Mouse (Mus musculus) embryonic stem cell, embryonic (primary cell): ENCODE data around the gene Rem1.
"Not testable (repeated sequence)": the region's sequence is repeated elsewhere in the genome, so short reads cannot be mapped to it uniquely, and the experiment has no call there.

ENCODE experiments used
- CTCF ChIA-PET, 4 experiments: fragments of 300-600 bp in 2 of 4; fragments of 350-600 bp in 2 of 4; sonication (Branson Sonifier 250); formaldehyde crosslinking; loops; one replicate each; lab custom pipeline; 2022; ENCODE audit warnings: inconsistent platforms in 2 of 4; lab: Charles Lee
- POLR2A ChIA-PET, 4 experiments: fragments of 300-600 bp in 2 of 4; fragments of 350-600 bp in 2 of 4; sonication (Branson Sonifier 250); formaldehyde crosslinking; loops; one replicate each; lab custom pipeline; 2022; ENCODE audit warnings: antibody characterized with exemption in 4 of 4, inconsistent platforms in 1 of 4; lab: Charles Lee

Gene Rem1

DNA sequence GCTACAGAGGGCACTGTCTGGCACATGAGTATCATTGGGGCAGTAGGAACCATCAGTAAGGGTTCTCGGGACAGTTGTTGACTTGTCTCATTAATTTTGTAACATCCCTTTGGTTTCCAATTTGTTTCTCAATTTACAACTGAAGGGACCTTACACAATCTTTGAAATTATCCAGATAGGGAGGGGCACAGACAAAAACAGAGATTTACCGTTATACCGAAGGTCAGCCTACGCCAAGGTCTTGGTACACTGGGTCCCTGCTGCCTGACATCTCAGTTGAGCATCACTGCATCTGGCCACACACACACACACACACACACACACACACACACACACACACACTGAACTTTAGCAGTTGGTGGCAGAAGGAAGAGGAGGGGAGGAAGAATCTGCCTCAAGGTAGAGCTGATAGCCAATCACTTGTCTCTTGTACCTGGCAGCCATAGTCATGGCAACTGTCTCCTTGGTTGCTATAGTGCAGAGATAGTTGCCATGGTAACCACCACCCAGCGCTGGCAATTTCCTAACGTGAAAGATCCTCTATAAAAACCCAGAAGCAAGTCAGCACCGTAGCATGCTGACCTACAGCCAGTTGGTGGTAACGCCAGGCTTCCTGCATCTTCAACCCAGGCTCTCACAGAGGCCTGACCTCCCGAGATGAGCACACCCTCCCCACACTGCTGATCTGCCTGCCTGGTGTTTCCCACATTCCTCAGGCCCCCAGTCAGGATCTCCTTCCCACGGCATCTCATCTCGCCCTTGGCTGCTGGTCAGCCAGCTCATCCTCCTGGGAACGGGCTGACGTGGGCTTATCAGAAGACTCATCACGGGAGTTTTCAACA is 27.3 kb downstream of the Rem1 start:
- ChIA-PET CTCF (interaction anchor here in 2 of 4 experiments (0.8 to 1.4 kb wide), 3 partner anchors 15 to 82 kb away, joined by 3 to 5 read pairs (median 4); partner anchors contain the start of gene Defb21 (in 1 of the 2)), POLR2A (interaction anchor here in 1 of 4 experiments (0.8 kb wide), 1 partner anchor 15 kb away, joined by 3 read pairs; the partner anchor contains the start of gene H13)

DNA sequence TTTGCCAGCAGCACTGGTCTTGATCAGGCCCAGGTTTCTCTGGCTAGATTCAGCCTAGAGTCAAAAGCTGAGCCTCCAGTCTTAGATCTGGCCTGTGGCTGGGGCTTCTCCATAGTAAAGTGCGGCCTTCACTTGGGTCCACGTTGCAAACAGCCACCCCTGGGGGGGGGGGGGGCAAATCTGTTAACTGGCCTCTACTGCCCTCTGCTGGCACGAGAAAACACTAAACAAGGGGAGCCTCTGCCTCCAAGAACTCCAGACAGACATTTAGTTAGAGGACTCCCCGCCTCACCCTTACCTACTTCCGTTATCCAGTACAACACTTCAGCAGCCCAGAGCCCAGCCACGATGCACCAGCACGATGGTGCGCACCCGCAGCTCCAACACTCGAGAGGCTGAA is 30.6 kb downstream of the Rem1 start:
- ChIA-PET CTCF (interaction anchor here (0.6 to 2.5 kb wide), 14 partner anchors 9 to 975 kb away, joined by 3 to 13 read pairs (median 5); partner anchors contain the start of gene H13 (in 3 of the 4)), POLR2A (interaction anchor here in 3 of 4 experiments (0.6 to 1.4 kb wide), 4 partner anchors 12 to 46 kb away, joined by 3 to 10 read pairs (median 5); partner anchors contain the start of gene H13 (in 2 of the 3))

DNA sequence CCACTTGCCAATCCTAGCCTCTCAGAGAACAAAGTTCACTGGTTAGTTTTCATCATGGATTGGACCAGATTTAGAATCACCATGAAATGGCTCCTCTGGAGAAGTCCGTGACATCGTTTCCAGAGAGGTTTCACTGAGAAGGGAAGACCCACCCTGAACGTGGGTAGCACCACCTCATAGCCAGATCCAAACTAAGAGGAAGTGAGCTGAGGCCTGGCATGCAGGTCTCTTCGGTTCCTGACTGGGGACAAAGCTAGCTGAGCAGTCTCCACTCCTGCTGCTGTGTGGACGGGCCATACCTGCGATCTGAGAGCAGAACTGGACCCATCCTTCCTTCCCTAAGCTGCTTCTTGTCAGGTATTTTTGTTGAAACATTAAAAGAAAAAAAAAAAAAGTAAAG is 34.4 kb downstream of the Rem1 start:
- CTCF ChIA-PET: interaction anchor here in 3 of 4 experiments (0.6 to 2.3 kb wide), 5 partner anchors 8 to 177 kb away, joined by 3 to 16 read pairs (median 3); partner anchors contain the start of gene H13 (in 2 of the 3)
- POLR2A ChIA-PET: interaction anchor here in 2 of 4 experiments (0.7 to 1.9 kb wide), 4 partner anchors 8 to 170 kb away, joined by 3 to 5 read pairs (median 3); partner anchors contain the start of genes Bcl2l1 (in 1 of the 2) and H13 (in 1 of the 2)

DNA sequence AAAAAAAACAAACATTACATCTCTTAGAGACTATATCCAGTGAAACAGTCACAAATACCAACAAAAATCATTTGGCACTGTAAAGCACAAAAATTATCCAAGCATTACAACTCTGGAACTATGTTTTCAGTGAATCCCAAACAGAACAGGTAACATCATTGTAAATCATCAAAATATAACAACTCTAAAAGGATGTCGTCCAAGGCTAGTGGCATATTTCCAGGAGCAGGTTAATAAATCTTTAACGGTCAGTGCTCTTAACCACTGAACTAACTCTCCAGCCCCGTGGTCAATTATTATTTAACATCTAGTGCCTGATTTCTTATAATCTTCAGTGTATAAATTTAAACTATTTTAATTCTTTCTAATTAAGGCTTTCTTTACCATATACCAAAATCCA is 39.4 kb downstream of the Rem1 start:
- CTCF ChIA-PET: not testable (repeated sequence)
- POLR2A ChIA-PET: interaction anchor here in 1 of 4 experiments (0.6 kb wide), 1 partner anchor 220 kb away, joined by 3 read pairs; no protein-coding TSS in a partner anchor

DNA sequence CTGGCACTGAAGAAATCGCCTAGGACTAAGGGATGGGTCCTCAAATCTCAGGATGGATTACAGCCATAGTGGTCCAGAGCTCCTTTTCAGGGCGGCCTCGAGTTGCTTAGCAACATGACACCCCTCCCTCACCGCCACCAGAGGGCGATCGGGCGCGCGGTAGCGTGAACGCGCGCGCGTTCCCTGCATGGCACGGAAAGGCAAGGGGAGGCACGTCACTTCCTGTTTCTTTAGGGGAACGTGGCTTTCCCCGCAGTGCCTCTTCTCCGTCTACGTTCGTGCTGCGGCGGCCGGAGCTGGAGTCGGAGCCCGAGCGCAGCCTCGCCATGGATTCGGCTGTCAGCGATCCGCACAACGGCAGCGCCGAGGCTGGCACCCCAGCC is 42.5 kb downstream of the Rem1 start, which contains the start of gene H13:
Gene H13, plus strand, starts transcription at position 206 of the 383 bp plus-strand sequence.
- ChIA-PET CTCF (interaction anchor here (0.5 to 5.3 kb wide), 75 partner anchors 8 to 398 kb away, joined by 3 to 45 read pairs (median 4); partner anchors contain the start of genes Bcl2l1 (in 4 of the 4), Defb36 (in 3 of the 4), Mcts2 (in 2 of the 4) and Cox4i2 (in 1 of the 4)), POLR2A (interaction anchor here (0.5 to 6.4 kb wide), 69 partner anchors 8 to 1949 kb away, joined by 3 to 67 read pairs (median 5); partner anchors contain the start of genes Mcts2 (in 4 of the 4), Bcl2l1 (in 1 of the 4), Id1 (in 1 of the 4) and Tpx2 (in 1 of the 4))

DNA sequence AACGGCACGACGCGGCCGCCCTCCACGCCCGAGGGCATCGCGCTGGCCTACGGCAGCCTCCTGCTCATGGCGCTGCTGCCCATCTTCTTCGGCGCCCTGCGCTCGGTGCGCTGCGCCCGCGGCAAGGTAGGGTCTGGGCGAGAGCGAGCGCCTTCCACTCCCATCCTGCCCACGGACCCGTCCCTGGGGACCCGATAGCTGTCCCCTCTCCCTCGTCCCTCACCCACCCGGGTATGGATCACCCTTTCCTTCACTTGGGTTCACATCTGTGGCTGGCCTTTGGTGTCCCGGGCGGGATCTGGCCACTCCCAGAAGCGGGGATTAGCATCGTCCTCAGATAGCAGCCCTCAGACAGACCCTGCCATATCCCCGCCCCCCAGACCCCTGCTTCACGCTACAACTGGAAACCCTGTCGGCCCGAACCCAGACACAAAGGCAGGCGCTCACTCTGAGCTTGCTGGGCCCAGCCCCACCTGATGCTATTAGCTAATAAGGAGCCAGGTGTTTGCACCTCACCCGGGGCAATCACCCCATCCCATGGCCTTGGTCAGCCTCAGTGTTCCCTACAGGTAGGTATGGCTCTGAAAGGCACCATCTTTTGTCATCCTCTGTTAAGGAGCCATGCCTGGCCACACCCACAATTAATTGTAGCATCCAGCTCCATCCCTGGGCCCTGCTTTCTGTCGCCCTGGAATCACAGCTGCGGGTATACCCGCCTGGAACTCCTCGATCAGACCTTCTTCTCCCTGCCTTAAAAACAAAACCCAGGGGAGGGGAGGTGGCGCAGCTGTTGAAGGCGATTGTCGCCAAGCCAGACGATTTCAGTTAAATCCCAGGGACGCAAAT is 43.1 kb downstream of the Rem1 start:
- ChIA-PET POLR2A (interaction anchor here (0.5 to 6.4 kb wide), 66 partner anchors 8 to 677 kb away, joined by 3 to 67 read pairs (median 5); partner anchors contain the start of genes Mcts2 (in 4 of the 4), Bcl2l1 (in 3 of the 4), Id1 (in 1 of the 4) and Tpx2 (in 1 of the 4)), CTCF (interaction anchor here (0.6 to 5.3 kb wide), 49 partner anchors 7 to 397 kb away, joined by 3 to 45 read pairs (median 4); partner anchors contain the start of genes Bcl2l1 (in 3 of the 4), Defb36 (in 2 of the 4), Mcts2 (in 1 of the 4) and Mylk2 (in 1 of the 4))

DNA sequence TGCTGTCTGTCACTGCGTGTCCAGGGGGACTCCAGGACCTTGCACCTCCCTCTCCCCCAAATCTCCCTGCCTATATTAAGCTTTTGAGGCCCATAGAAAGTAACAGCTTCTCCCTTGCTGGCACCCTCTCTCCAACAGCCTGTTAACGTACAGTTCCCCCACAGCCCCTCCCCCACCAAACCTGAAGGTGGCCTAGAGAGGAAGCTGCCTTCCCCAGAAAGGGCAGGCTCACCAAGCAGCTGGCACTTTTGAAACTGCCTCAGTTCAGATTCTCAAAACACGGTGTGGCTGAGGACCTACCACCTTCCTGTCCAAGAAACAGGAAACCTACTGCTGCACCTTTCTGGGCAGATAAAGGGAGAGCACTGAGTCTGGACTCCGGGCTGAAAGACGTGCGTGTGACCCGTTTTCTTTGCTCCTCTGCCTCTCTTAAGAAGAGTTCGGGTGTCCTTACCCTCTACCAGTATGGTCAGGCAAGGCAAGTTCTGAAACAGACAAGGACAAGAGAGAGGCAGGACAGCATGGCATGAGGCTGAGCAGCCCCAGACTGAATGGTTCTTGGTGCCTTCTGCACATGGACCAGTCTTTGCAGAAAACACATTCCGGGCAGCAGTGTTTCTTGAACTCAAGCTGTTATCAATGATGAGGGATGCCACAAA is 44.4 kb downstream of the Rem1 start:
- CTCF ChIA-PET: interaction anchor here (0.6 to 5.3 kb wide), 26 partner anchors 11 to 1865 kb away, joined by 3 to 45 read pairs (median 4); partner anchors contain the start of genes Bcl2l1 (in 1 of the 4), Defb36 (in 1 of the 4) and Mcts2 (in 1 of the 4)
- POLR2A ChIA-PET: interaction anchor here in 3 of 4 experiments (0.7 to 6.4 kb wide), 26 partner anchors 11 to 233 kb away, joined by 3 to 67 read pairs (median 4); partner anchors contain the start of genes Mcts2 (in 3 of the 3) and Bcl2l1 (in 1 of the 3)

DNA sequence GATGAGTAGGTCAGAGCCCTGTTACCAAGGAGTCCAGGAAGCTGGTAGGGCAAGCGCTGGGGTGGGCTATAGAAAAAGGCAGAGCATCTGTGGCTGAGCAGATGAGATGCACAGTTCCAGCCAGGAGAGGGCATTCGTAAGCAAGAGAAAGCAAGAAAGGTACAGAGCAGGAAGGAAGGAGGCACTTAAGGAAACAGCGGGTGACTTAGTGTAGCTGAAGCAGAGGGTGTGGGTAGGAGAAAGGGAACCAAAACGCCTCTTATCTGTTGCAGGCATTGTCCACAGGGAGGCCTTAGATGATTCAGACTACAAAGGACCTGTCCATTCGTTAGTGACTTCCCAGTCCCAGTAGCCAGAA is 44.9 kb downstream of the Rem1 start:
- ChIA-PET POLR2A (interaction anchor here in 3 of 4 experiments (0.7 to 6.4 kb wide), 20 partner anchors 11 to 232 kb away, joined by 3 to 67 read pairs (median 4); partner anchors contain the start of genes Mcts2 (in 3 of the 3) and Bcl2l1 (in 1 of the 3)), CTCF (interaction anchor here in 3 of 4 experiments (0.6 to 5.3 kb wide), 26 partner anchors 11 to 1866 kb away, joined by 3 to 45 read pairs (median 4); partner anchors contain the start of genes Mcts2 (in 2 of the 3) and Bcl2l1 (in 1 of the 3))

DNA sequence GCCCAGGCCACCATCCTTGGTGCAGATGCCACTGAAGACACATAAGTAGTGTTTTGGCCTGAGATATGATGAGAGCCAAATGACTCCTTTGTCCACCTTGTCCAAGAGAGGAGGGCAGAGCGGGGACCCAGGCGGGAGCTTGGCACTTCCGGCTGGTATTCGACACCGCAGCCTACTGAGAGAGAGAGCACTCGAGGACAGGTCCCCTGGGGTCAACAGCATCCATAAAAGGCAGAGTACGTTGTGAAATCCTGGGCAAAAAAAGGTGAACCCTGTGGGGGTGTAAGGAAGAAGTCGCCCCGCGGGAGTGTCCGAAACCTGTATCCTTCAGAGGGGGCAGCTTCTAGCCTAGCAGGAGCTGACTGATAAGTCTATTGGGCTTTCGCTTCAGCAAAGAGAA is 45.4 kb downstream of the Rem1 start:
- ChIA-PET CTCF (interaction anchor here in 3 of 4 experiments (0.5 to 5.3 kb wide), 26 partner anchors 10 to 891 kb away, joined by 3 to 45 read pairs (median 4); partner anchors contain the start of genes Mcts2 (in 2 of the 3) and Bcl2l1 (in 1 of the 3)), POLR2A (interaction anchor here in 3 of 4 experiments (0.7 to 6.4 kb wide), 19 partner anchors 10 to 232 kb away, joined by 3 to 67 read pairs (median 4); partner anchors contain the start of genes Mcts2 (in 3 of the 3) and Bcl2l1 (in 1 of the 3))

DNA sequence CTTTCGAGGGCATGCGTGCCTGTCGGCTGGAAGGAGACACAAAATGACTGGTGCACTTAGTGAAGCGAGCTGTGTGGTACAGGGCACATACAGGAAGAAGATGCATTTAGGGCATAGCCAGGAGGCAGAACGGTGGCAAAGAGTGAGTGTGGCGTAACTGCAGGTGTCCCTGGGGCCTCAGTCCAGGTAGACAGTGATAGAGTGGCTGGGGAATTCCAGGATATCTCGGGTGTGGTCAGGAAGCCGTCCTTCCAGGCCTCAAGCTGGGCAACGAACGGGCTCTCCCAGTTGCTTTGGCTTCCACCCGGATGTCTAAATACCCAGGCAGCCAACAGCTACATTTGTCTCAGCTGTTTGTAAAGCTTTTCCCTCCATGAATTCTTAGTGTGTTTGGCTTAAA is 47.4 kb downstream of the Rem1 start:
- CTCF ChIA-PET: interaction anchor here in 2 of 4 experiments (0.7 kb wide), 2 partner anchors 9 to 424 kb away, joined by 3 to 6 read pairs; no protein-coding TSS in a partner anchor
- POLR2A ChIA-PET: interaction anchor here in 3 of 4 experiments (0.6 to 6.1 kb wide), 8 partner anchors 9 to 984 kb away, joined by 3 to 67 read pairs (median 4); partner anchors contain the start of genes Mcts2 (in 2 of the 3) and Bcl2l1 (in 1 of the 3)

DNA sequence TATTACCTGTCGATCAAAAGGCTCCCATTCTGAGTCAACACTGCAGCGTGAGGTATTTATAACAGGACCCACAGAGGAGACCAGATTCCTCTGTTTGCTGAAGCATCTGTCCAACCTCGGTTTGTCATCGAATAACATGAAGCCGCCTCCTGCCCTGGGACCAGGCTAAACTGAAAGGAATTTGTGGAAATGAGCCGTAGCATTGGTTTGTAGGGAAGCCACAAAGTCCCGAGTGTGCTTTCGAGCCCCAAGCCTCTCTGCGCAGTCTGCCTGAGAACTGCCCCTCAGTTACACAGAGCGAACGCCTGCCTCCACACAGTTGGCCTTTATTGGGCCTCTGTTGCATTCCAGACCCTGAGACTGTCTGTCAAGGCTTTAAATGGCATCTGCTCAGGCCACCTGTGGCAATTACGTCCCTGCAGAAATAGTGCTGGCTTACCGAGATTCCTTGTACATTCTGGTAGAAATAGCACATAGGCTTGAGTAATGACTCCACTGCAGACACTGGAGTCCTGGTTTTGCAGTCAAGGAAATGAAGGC is 48.6 kb downstream of the Rem1 start:
- CTCF ChIA-PET: no interaction called here

DNA sequence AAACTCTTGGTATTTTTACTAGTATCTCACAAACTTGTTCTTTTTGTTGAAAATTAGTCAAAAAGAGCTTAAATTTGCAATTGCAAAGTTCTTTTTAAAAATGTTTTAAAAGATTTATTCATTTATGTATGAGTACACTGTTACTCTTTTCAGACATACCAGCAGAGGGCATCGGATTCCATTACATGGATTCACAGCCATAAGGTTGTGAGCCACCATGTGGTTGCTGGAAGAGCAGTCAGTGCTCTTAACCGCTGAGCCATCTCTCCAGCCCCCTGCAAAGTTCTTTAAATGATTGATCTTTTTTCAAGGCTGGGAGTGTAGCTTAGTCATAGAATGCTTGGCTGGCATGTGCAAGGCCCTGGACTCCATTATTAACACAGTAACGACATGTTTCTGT is 51.6 kb downstream of the Rem1 start:
- POLR2A ChIA-PET: interaction anchor here (0.5 to 3.4 kb wide), 17 partner anchors 8 to 202 kb away, joined by 3 to 25 read pairs (median 3); partner anchors contain the start of genes Mcts2 (in 3 of the 4), H13 (in 2 of the 4) and Id1 (in 1 of the 4)
- CTCF ChIA-PET: interaction anchor here (0.5 to 2.2 kb wide), 25 partner anchors 8 to 337 kb away, joined by 3 to 16 read pairs (median 4); partner anchors contain the start of genes H13 (in 2 of the 4), Bcl2l1 (in 1 of the 4), Mcts2 (in 1 of the 4) and Pdrg1 (in 1 of the 4)

More for the DNA sequence above, 48.6 kb downstream of the Rem1 start:
- POLR2A ChIA-PET: interaction anchor here in 1 of 4 experiments (0.7 kb wide), 1 partner anchor 18 kb away, joined by 4 read pairs; no protein-coding TSS in a partner anchor

DNA sequence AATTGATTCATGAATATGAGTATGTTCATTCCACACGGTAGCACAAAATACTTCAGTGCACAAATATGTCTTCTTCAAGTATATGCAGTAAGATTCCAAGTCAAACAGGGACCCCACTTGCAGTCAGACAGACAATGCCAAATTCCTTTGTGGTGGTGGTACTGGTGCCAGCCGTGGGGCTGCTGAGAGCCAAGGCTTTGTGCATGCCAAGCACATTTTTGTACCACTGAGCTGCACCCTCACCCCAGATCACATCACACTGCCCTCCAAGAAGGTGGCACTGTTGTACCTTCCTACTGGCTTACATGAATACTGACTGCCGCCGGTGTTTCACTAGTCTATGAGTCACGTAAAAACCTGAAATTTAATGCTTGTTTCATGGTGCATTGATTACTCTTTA is 52.2 kb downstream of the Rem1 start:
- ChIA-PET POLR2A (interaction anchor here in 2 of 4 experiments (0.6 to 3.4 kb wide), 7 partner anchors 8 to 154 kb away, joined by 3 to 25 read pairs (median 3); partner anchors contain the start of gene Mcts2 (in 1 of the 2)), CTCF (interaction anchor here in 3 of 4 experiments (0.6 to 2.2 kb wide), 10 partner anchors 9 to 261 kb away, joined by 3 to 16 read pairs (median 6); partner anchors contain the start of genes H13 (in 1 of the 3) and Tpx2 (in 1 of the 3))

DNA sequence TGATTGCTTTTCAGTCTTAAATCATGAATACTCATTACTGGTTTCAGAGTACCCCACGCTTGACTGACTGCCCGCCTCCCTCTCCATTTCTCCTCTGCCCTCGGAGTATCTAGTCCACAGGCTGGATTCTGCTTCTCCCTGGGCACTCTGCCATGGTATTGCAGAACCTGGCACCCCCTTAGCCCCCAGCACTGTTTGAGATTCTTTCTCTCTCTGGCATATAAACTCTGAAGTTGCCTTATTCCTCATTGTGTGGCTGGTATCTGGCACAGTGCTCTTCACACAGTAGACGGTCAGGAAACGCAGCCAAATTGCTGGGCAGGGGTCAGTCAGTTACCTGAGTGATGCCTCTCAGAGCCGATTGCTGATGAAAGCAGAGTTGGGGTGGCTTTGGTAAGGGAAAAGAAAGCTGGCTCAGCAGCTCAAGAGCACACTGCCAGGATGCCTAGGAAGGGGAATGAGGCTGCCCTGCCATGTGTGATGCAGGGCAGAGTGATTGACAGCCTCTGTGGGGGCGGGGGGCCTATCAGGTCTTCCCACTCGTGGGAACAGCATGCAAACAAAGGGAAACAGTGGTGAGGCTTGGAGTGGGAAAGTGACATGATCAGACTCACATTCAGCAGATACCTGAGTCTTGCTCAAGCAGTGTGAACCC is 53.1 kb downstream of the Rem1 start:
- POLR2A ChIA-PET: interaction anchor here in 1 of 4 experiments (0.6 kb wide), 1 partner anchor 10 kb away, joined by 3 read pairs; no protein-coding TSS in a partner anchor
- CTCF ChIA-PET: interaction anchor here in 1 of 4 experiments (1.5 kb wide), 1 partner anchor 88 kb away, joined by 3 read pairs; no protein-coding TSS in a partner anchor
